Mouse (Mus musculus) layer of hippocampus, adult 9-11 months (tissue): ENCODE results near the gene Lrrc4.

Source experiments
- DNase-seq: peaks from one replicate; pipeline ENCODE4 v3.0.0; 2022

Lrrc4 gene

GRCm38 (mm10) chr6:28831011-28831853 is at the start of gene Lrrc4:
TSS of gene Lrrc4 (minus strand) at chr6:28831747.
- no peak for DNase-seq

DNA sequence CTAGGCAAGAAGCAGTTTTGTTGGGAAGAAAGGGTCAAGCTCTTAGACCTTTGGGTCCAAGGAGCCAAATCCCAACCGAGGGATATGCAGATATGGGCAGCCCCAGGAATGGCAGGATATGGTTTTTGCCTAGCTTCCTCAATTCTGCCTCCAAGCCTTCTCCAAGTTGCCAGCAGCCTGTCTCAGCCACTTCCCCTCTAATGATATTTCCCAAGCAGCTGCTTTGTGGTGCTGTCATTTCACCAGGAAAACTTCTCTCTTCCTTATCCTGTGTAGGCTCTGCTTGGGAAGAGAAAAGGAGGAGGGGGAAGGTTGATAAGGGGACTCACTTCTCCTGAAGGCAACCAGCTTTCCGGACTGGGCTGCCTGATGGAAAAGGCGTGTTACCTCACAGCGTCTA is 49.4 kb upstream of the Lrrc4 start:
- DNase-seq: no peak

DNA sequence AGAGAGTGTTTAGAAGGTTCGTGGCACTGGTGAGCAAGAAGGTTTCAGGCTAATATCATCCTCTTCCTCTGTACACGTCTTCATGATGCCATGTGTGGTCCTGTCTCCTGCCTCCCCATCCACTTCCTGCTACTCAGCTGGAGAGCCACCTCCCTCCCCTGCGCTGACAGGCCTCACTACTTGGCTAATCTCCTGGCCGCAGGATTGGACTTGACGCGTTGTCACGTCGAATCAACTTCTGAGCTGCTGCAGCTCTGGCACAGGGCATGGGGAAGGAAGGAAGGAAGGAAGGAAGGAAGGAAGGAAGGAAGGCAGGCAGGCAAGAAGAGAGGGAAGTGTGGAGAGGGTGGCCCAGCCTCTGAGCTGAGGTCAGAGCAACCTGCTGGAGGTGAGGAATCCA is 47.8 kb upstream of the Lrrc4 start:
- DNase-seq: no peak

- peak; percentile 56 for DNase-seq
Measured at GRCm38 (mm10) chr6:28877945-28878666, 46.6 kb upstream of the Lrrc4 start.

- no peak for DNase-seq
Measured at GRCm38 (mm10) chr6:28876492-28876891, 44.9 kb upstream of the Lrrc4 start.

- no peak for DNase-seq
Measured at GRCm38 (mm10) chr6:28875333-28875732, 43.8 kb upstream of the Lrrc4 start.

GRCm38 (mm10) chr6:28874759-28875158 is 43.2 kb upstream of the Lrrc4 start:
- DNase-seq: no peak

DNA sequence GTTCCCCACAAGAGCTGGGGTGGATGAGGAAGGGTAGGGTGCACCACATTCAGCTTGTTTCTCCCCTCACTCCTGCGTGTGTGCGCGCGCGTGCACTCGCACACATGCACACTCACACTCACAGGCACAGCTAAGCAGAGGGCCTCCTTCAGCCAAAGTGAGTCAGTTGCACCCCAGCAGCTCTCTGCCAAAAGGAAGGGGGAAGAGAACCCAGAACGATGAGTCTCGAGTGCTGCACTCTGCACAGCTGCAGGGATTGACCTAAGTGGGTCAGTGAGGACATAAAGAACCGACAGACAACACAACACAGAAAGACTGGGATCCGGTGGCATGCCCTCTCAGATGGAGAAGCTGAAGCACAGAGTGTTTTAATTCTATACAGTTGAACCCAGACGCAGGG is 42.5 kb upstream of the Lrrc4 start:
- DNase-seq: no peak

GRCm38 (mm10) chr6:28872421-28872795 is 40.9 kb upstream of the Lrrc4 start:
- no peak for DNase-seq

- DNase-seq: peak; percentile 49
Measured at GRCm38 (mm10) chr6:28871725-28872420, 40.3 kb upstream of the Lrrc4 start.

DNA sequence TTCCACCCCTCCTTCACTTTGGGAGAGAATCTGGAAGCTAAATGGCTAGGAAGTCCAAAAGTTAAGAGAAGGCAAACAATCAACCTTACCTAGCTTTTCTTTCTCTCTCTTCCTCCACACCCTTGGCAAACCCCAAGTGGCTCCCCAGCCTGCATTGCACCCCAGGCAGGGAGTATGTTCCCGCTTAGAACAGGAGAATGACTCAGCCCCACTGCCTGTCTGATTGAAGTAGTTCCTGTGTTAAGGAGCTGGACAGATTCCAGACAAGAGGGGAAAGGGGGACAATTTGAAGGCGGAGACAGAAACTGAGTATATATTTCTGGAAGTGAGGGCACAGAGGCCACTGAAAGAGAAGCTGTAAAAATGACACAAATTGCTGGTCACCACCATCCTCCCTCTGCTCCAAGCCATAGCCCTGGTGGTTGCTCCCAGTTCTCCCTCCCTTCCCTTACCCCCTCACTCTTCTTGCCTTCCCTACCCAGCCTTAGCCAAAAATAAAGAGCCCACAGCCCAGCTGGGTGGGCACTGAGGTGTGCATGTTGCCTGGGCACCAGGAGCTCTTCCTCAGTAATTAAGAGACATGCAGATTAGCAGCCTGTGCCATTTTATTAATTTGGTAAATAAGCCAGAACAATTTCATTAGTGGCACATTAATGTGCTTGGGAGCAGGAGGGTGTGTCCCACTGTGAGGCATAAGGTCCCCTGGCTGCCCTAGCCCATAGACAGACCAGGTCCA is 36.1 kb upstream of the Lrrc4 start:
- DNase-seq: no peak

- no peak for DNase-seq
Measured at GRCm38 (mm10) chr6:28866206-28866605, 34.7 kb upstream of the Lrrc4 start.

DNA sequence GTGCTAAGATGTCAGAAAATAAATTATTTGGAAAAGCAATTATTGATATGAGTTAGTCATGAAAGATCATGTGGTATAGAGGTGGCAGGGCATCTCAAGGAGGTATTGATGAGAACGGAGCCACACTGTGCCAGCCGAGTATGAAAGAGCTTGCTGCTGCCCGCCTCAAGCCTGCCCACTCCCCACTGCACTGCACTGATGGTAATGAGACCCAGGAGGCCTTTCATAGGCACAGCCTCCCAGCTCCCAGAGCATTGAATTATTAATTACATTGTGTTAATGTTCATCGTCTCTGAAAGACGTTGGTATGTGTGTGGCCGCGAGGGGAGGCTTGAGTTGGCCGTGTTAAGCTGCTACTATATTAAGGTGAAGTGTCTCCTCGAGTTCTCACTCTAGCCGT is 33.6 kb upstream of the Lrrc4 start:
- DNase-seq: no peak

DNA sequence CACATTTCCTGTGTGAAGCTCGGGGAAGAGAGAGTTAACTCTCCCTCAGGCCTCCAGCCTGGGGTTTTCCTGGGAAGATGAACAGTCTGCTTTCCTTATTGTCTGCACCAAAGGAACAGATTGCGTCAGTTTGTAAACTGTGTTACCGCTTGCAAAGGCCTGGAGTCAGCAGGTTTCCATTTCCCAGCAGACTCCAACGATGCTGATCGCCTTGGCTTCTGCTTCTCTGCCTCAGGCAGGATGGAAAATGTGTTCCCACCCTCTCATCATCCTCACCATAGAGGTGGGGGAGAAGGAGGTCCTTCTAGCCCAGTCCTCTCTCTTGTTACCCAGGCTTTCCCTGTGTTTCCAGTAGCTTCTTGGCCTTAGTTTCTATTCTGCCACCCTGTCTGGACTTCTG is 33.1 kb upstream of the Lrrc4 start:
- peak; percentile 61 for DNase-seq

DNA sequence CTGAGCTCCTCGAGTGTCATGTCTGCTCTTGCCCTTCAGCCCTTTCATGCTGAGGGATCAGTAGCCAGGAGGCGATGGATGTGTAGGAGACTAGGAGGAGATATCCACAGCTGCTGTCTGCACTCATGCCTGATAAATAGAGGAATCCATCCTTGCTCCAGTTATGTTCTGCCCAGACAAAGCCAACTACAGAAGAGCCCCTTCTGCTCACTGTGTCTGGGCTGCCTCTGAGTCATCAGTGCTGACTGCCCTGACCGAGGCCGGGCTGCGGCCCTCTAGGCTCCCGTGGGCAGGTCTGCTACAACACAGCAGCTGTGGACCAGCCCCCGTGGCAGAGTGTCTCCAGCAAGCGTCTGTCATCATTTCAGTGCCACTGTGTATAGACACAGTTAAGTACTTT is 30.8 kb upstream of the Lrrc4 start:
- peak; percentile 63 for DNase-seq

DNA sequence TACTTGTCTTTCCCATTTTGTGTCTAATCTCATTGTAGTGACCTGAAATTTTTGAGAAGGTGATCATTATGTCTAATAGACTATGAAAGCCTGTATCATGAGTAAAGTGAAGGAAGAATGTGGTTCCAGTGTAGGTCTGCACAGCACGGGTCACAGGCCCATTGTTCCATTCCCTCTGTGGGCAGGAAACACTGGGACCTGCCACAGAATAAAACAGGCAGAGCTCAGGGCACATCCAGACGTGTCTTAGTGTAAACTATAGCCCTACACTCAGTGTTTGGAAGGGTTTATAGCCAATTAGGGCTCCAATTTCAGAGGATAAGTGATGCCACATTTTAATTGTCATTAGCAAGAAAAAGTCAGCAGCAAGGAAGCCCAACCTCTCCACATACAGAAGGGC is 29.4 kb upstream of the Lrrc4 start:
- no peak for DNase-seq

DNA sequence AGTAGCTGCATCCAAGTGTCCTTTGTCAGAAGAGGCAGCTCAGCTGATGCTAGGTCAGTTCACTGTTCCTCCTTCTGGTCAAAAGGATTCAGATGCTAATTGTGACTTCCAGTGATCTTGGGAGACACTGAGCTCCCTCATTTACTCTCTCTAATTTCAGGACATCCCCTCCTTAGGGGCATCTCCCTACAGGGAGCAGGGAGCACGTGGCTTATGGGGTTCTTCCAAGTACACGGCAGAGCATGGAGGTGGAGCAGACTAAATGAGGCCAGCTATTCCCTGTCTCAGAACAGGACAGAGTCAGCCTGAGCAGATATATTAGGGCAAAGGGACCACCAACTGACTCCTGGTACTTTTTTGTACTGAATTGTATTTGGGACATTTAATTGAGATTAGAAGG is 28.9 kb upstream of the Lrrc4 start:
- no peak for DNase-seq

DNA sequence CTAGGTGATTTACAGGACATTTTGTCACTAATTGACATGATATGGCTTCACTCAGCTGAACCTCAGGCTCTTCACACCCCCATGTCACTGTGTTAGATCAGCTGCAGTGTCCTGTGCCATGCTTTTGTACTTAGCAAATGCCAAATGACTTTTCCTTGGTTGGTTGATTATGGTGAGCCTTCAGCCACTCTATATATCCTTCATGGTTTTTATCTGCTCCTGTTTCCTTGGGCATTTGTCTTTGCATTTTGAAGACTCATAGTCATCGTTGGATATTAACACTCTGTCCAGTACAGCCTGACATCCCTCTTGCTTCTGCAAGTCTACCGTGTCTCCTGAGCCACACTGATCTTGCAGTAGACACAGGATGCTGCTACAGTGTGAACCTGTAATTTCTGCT is 27.5 kb upstream of the Lrrc4 start:
- DNase-seq: no peak

- DNase-seq: no peak
Measured at GRCm38 (mm10) chr6:28857198-28858180, 25.9 kb upstream of the Lrrc4 start.

DNA sequence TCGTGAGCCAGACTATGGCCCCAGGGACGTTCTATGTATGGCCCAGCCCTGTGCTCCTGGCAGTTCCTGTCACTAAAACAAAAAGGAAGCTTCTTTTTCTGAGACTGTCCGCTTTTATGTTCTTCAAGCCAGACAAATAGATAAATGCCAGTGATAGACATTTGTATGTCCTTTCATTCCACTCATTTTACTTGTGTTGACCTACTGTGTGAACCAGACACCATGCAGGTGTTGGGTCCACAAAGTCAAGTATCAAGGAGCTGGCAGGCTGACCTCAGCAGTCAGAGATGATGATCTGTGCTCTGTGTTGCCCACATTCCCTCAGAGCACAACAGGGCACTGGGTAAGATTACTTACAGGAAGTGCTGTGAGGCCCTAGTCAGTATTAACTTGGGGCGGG is 25.2 kb upstream of the Lrrc4 start:
- no peak for DNase-seq

- DNase-seq: no peak
Measured at GRCm38 (mm10) chr6:28855442-28855841, 23.9 kb upstream of the Lrrc4 start.

DNA sequence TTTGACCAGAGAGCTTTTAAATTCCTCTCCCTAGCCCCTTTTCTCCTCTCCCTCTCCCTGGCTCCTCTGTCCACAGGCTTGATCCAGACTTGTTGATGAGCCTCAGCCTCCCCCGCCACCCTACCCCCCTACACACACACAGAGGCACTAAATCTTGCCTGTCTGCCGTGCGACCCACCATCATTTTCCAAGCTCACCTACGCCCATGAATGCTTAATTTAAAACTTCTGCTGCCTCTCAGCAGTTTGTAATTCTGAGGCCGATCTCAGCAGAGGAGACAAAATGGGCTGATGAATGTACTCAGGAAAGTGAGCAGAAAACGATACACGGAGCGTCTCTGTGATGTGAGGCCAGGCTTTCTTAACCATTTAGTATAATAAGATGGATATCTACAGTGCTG is 23.1 kb upstream of the Lrrc4 start:
- no peak for DNase-seq
